Mouse (Mus musculus): ENCODE measurements around the gene Polr3f. TPM values are rescaled to one million over a fixed set of nuclear protein-coding genes. Genes with fewer than 3 reads are reported as not detected.

The Polr3f gene
- polyA plus RNA-seq, 1 experiment, result 0.20 TPM

DNA sequence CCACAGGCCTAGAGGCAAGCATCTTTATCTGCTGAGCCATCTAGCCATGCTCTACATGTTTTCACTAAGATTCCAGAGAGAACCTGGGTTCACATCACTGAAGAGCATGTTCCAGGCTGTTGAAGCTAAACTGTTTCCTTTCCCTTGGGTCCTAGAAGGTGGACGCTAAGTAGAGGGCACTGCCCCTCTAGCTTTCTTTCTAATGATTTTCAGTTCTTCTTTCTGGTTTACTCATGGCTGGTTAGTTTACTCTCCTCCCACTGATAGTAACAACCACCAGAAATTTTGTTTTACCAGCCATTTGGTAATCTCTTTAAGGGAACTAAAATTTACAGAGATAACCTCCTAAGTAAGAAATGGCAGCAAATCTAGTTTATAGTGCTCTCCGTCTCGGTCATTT, 26.4 kb downstream of the Polr3f start:
- Histone ChIP-seq H3K27me3 (ENCODE audit: control insufficient read depth) (no peaks in the 10 kb centered on the region), H3K9me3 (ENCODE audit: control insufficient read depth, low read length) (no peaks in the 10 kb centered on the region), H3K4me3 (replicated peaks) (no peak overlapping the region), H3K4me1 (ENCODE audit: control insufficient read depth) (peaks cover 33% of the 10 kb centered on the region), H3K36me3 (ENCODE audit: control insufficient read depth) (peaks cover 4% of the 10 kb centered on the region)
- TF ChIP-seq GATA1 (IDR thresholded peaks at IDR 0.05; ENCODE audit: low read length) (no peak; the same call in 1 of the 2 replicates), TAL1 (IDR thresholded peaks at IDR 0.05; ENCODE audit: low read length) (no peak)

DNA sequence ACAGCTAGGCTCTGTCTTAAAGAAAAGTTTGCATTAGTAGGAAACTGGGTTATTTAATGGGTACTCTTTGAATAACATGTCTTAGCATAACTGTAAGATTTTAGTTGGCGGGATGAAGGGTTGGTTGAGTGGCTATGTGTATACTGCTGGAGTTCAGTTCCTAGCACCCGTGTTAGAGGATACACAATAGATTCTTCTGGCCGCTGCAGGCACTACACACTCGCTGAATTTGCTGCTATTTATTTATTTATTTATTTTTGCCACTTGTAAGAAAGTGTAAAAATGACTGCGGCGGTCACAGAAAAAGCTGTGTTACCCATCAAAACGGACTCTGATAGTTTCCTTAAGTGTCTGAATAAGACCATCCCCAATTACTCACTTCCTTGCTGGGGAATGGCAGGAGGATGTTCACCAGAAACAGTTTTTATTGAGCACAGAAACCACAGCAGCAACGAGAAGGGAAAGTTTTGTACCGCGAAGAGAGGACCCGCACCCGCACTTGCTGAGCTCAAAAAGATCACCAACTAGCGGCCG, 27.8 kb downstream of the Polr3f start:
- Histone ChIP-seq H3K4me1 (ENCODE audit: control insufficient read depth) (peaks cover 29% of the 10 kb centered on the region), H3K36me3 (ENCODE audit: control insufficient read depth) (peaks cover 18% of the 10 kb centered on the region), H3K4me3 (replicated peaks) (peak overlapping the region; percentile 97), H3K27me3 (ENCODE audit: control insufficient read depth) (no peaks in the 10 kb centered on the region), H3K9me3 (ENCODE audit: control insufficient read depth, low read length) (no peaks in the 10 kb centered on the region)
- TF ChIP-seq TAL1 (IDR thresholded peaks at IDR 0.05; ENCODE audit: low read length) (no peak), GATA1 (IDR thresholded peaks at IDR 0.05; ENCODE audit: low read length) (no peak)

DNA sequence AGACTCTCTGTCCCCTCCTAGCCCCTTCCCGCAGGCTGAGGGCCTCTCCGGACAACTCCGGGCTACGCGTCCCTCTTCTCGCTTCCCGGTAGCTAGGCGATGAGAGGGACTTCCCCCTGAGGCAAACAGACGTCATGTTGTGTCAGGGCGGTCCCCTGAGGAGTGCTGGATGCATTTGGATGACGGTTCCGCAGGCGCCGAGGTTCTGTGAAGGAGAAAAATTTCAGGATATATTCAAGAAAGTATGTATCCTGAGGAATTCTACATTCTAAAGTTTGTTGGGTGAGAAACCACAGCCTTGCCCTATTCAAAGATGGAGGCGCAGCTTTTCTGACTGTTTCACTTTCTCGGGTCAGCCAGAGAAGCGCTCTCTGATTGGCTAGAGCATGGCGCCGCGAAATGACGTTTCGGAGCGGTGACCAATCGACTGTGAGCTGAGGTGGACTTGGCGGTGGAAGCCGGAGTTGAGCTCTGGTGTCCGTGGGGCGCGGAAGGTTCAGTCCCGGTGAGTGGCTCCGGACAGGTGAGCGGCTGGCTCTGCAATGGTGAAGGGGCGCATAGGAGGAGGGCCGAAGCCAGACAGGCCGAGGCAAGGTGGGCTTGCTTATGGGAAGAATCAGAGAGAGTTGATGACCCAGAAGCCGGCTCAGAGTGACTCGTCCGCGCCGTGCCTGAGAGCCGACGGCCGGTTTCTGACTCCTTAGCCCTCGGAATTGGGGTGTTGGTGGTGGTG, 28.5 kb downstream of the Polr3f start, which contains the start of gene Sec23b:
TSS of gene Sec23b (plus strand) at position 410 of the 733 bp plus-strand sequence.
- Histone ChIP-seq H3K9me3 (ENCODE audit: control insufficient read depth, low read length) (no peaks in the 10 kb centered on the region), H3K27me3 (ENCODE audit: control insufficient read depth) (no peaks in the 10 kb centered on the region), H3K4me1 (ENCODE audit: control insufficient read depth) (peaks cover 25% of the 10 kb centered on the region), H3K4me3 (replicated peaks) (peak within 1 kb of the TSS; percentile 97), H3K36me3 (ENCODE audit: control insufficient read depth) (peaks cover 19% of the 10 kb centered on the region)
- TF ChIP-seq TAL1 (IDR thresholded peaks at IDR 0.05; ENCODE audit: low read length) (no peak), GATA1 (IDR thresholded peaks at IDR 0.05; ENCODE audit: low read length) (no peak)

DNA sequence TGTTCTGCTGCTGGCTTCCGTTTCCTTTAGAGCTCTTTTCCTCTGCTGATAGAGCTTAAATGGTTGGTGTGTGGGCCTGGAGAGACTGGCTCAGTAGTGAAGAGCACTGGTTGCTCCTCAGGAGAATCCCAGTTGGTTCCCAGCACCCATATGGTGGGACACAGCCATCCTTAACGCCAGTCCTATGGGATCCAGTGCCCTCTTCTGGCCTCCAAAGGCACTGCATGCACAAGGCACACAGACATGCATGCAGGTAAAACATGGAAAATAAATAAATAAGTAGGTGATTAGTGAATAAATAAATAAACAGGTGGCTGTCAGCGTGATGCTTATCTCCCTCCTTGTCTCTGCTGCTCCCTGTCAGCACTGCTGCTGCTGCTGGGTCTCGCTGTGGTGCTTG, 61.2 kb downstream of the Polr3f start:
- Histone ChIP-seq H3K27me3 (ENCODE audit: control insufficient read depth) (no peaks in the 10 kb centered on the region), H3K4me1 (ENCODE audit: control insufficient read depth) (peaks cover 3% of the 10 kb centered on the region), H3K9me3 (ENCODE audit: control insufficient read depth, low read length) (peaks cover 4% of the 10 kb centered on the region), H3K4me3 (replicated peaks) (no peak overlapping the region), H3K36me3 (ENCODE audit: control insufficient read depth) (peaks cover 67% of the 10 kb centered on the region)
- TF ChIP-seq GATA1 (IDR thresholded peaks at IDR 0.05; ENCODE audit: low read length), result no peak
- no peak for TF ChIP-seq TAL1 (IDR thresholded peaks at IDR 0.05; ENCODE audit: low read length)

Other genes starting within 250 kb of the Polr3f start
- gene Ovol2, start 195.6 kb upstream of the Polr3f start, polyA plus RNA-seq (2012), result not detected in 2 replicates
- 0.91 and 1.1 TPM in 2 replicates for gene Kat14, start 158.7 kb upstream of the Polr3f start, polyA plus RNA-seq (2012)
- gene Pet117, start 158.7 kb upstream of the Polr3f start, polyA plus RNA-seq (2012), result 0.09 TPM in 1 of 2 replicates, not detected in the other
- not detected in 2 replicates for gene Dzank1, start 304 bp upstream of the Polr3f start, polyA plus RNA-seq (2012)
- gene Rbbp9, start 23.2 kb downstream of the Polr3f start, polyA plus RNA-seq (2012), result 0.02 TPM in 1 of 2 replicates, not detected in the other
- gene Sec23b, start 28.5 kb downstream of the Polr3f start, polyA plus RNA-seq (2012), result 0.43 and 0.44 TPM in 2 replicates
- 0.10 TPM in 1 of 2 replicates, not detected in the other for gene Smim26, start 66.3 kb downstream of the Polr3f start, polyA plus RNA-seq (2012)
- gene Dtd1, start 72.2 kb downstream of the Polr3f start, polyA plus RNA-seq (2012), result 0.42 and 0.55 TPM in 2 replicates

Measured in erythroblast, embryonic 14.5 days (primary cell).